ENCODE assay signal across 8 mouse cellular contexts in genomic region chr8:11757568-11758481, GRCm38 (mm10). TPM values are rescaled to one million over a fixed set of nuclear protein-coding genes. Genes with fewer than 3 reads are reported as not detected.
DNase-seq lines count a peak whose midpoint lies in the region; ATAC-seq and TF ChIP-seq lines count a peak whose summit lies in the region.

No protein-coding gene starts in this region.

- peak overlapping the region; percentile 90 for H3K4me3 ChIP-seq in cortical plate, adult 2 months (ENCODE audit: insufficient read depth, low read length)

- TF ChIP-seq CTCF in cortical plate, adult 2 months (IDR thresholded peaks at IDR 0.05; ENCODE audit: extremely low read depth, insufficient read depth, low read length) = no peak

- peak; percentile 97 for ATAC-seq in megakaryocyte, adult 5-6 weeks (ENCODE audit: poor library complexity, severe bottlenecking)

- H3K27ac ChIP-seq in cortical plate, adult 2 months (ENCODE audit: insufficient read depth, low read length) = peak overlapping the region; percentile 94

- peaks cover 7% of the 10 kb centered on the region for H3K4me1 ChIP-seq in cortical plate, adult 2 months (ENCODE audit: control insufficient read depth, insufficient read depth, low read length)

- peak; percentile 85 for DNase-seq in adipocyte (ENCODE audit: low spot score)
- peak; percentile 77 to 79 for DNase-seq in gastrocnemius, adult 8-10 months (ENCODE audit: low spot score in 2 of 2)
- peak; percentile 33 for DNase-seq in hindlimb bud, embryonic 11.5 days (ENCODE audit: extremely low spot score, low read depth, low spot score)
- peak; percentile 81 to 83 for DNase-seq in left cerebral cortex, adult 8-10 months (ENCODE audit: low spot score in 2 of 2)
- DNase-seq in right cerebral cortex, adult 18-20 months = peak; percentile 93
- peak; percentile 71 for DNase-seq in urinary bladder, postnatal 10 days (ENCODE audit: low spot score)

- peak; percentile 89 for TF ChIP-seq POLR2A in cortical plate, adult 2 months (IDR thresholded peaks at IDR 0.05; ENCODE audit: extremely low read depth, insufficient read depth, low read length)

RNA-seq across cellular contexts. Expression of gene Arhgef7, which starts 30.3 kb away (rescaled TPM):
- 71.1 and 75.9 TPM in 2 replicates for polyA plus RNA-seq in cortical plate, adult 2 months (2012; rRNA removed)
- 10 to 100 TPM; 26.8 to 33.1 (median 29.5) TPM for total RNA-seq in gastrocnemius, adult 8-10 months (2022)
- total RNA-seq in left cerebral cortex, adult 8-10 months (2022) = 100 to 1,000 TPM in 2 of 4 experiments, 10 to 100 TPM in 2; 98.8 to 109 (median 103) TPM
- total RNA-seq in megakaryocyte, adult 5-6 weeks (2015) = 39.5 and 48.5 TPM in 2 replicates
- total RNA-seq in megakaryocyte, adult 5-6 weeks (2017) = 25.0 and 27.0 TPM in 2 replicates

RNA-seq across cellular contexts. Expression of gene 1700016D06Rik, which starts 57.0 kb away (rescaled TPM):
- not detected in 2 replicates for polyA plus RNA-seq in cortical plate, adult 2 months (2012; rRNA removed)
- not detected for total RNA-seq in gastrocnemius, adult 8-10 months (2022)
- not detected for total RNA-seq in left cerebral cortex, adult 8-10 months (2022)
- not detected in 2 replicates for total RNA-seq in megakaryocyte, adult 5-6 weeks (2015)
- not detected in 2 replicates for total RNA-seq in megakaryocyte, adult 5-6 weeks (2017)

Comparison
In these comparisons a context has a peak if more than half of its experiments do, and no peak if none do; other contexts are left out.
1. Peak in every context shown above with its lines: DNase-seq, ATAC-seq, H3K4me3 ChIP-seq and H3K27ac ChIP-seq.
2. DNase-seq: peak in every context shown above with its lines; median percentile 93 in right cerebral cortex, adult 18-20 months; 85 in adipocyte; 82 in left cerebral cortex, adult 8-10 months; 78 in gastrocnemius, adult 8-10 months; 71 in urinary bladder, postnatal 10 days; 33 in hindlimb bud, embryonic 11.5 days.